Mouse (Mus musculus) cortical plate, adult 2 months (tissue): ENCODE measurements around the gene Ehd2.
A peak's percentile ranks its signal among the peaks of the same experiment; 100 is the strongest.

Source experiments
- CTCF ChIP-seq: fragments of 200-500 bp; IDR thresholded peaks from 2 replicates; pipeline ENCODE4 v1.5.1; 2011; ENCODE audit warnings: mild to moderate bottlenecking, control low read depth, low read length; ENCODE audit not compliant: insufficient read depth; ENCODE audit errors: extremely low read depth
- POLR2A ChIP-seq: fragments of 200-500 bp; IDR thresholded peaks from 2 replicates; pipeline ENCODE4 v1.6.1; 2011; ENCODE audit warnings: mild to moderate bottlenecking, low read length, control low read depth; ENCODE audit not compliant: insufficient read depth; ENCODE audit errors: extremely low read depth

DNA sequence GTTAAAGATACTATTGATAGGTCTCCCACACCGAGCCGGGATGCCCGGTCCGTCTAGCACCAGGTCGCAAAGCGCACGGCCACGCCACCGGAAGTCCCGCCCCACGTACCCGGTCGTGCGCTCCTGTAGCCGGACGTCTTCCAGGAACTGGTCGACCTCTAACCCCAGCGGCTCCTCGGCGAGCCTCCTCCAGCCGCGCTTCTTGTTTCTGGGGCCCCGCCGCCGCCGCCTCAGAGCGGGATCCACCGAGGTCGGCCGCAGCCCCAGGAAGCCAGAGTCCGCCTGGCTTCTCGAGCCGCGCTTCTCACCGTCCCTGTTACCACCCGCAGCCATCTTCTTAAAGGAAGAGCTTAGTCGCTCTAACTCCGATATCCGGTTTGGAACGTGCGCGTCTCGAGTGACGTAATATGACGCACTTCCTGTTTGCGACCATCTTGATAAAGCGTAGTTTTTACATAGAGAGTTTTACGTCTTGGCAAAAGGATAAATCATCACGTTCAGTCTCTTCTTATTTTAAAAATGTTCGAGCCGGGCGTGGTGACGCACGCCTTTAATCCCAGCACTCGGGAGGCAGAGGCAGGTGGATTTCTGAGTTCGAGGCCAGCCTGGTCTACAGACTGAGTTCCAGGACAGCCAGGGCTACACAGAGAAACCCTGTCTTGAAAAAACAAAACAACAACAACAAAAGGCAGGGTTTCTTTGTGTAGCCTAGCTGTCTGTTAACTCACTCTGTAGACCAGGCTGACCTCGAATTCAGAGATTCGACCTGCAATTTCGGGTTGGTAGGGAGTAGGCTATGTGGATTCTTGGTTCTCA, 21.4 kb downstream of the Ehd2 start, which contains the start of gene Nop53:
- TF ChIP-seq POLR2A, result peak; percentile 69
- TF ChIP-seq CTCF, result no peak
